Mouse (Mus musculus) liver, embryonic 15.5 days (tissue): ENCODE data around the gene Ccnd3. TPM values are rescaled to one million over a fixed set of nuclear protein-coding genes. Genes with fewer than 3 reads are reported as not detected.

Experiments used
- ATAC-seq: fragments of 200-750 bp; cut with Nextera tagmentation; 2 replicates; pipeline ENCODE4 v1.8.0; 2017; ENCODE audit warnings: moderate number of reproducible peaks, mild to moderate bottlenecking, moderate library complexity; ENCODE audit not compliant: insufficient read depth
- H3K27ac ChIP-seq: fragments of 300-500 bp; sonication (generic); replicated peaks from 2 replicates; pipeline ENCODE4 v1.5.1; 2015; ENCODE audit warnings: mild to moderate bottlenecking, inconsistent platforms
- H3K27me3 ChIP-seq: fragments of 300-500 bp; sonication (generic); 2 replicates; pipeline ENCODE4 v1.6.1; 2015; ENCODE audit warnings: mild to moderate bottlenecking, inconsistent platforms
- H3K36me3 ChIP-seq: fragments of 300-500 bp; sonication (generic); replicated peaks from 2 replicates; pipeline ENCODE4 v1.6.1; 2015; ENCODE audit warnings: moderate library complexity, mild to moderate bottlenecking, inconsistent platforms
- H3K4me1 ChIP-seq: fragments of 300-500 bp; sonication (generic); replicated peaks from 2 replicates; pipeline ENCODE4 v1.6.1; 2015; ENCODE audit warnings: inconsistent platforms
- H3K4me2 ChIP-seq: fragments of 300-500 bp; sonication (generic); 2 replicates; pipeline ENCODE4 v1.6.1; 2015; ENCODE audit warnings: moderate library complexity, mild to moderate bottlenecking, inconsistent platforms
- H3K4me3 ChIP-seq: fragments of 300-500 bp; sonication (generic); replicated peaks from 2 replicates; pipeline ENCODE4 v1.5.1; 2015; ENCODE audit warnings: mild to moderate bottlenecking, inconsistent platforms
- H3K9ac ChIP-seq: fragments of 300-500 bp; sonication (generic); 2 replicates; pipeline ENCODE4 v1.6.1; 2015; ENCODE audit warnings: moderate library complexity, mild to moderate bottlenecking, inconsistent platforms
- H3K9me3 ChIP-seq: fragments of 300-500 bp; sonication (generic); replicated peaks from 2 replicates; pipeline ENCODE4 v1.6.1; 2016; ENCODE audit warnings: inconsistent platforms
- WGBS: fragments of 180-500 bp; shearing (Covaris S2); methylation state at CpG from one replicate; pipeline ENCODE4 v1.1.7; 2015; ENCODE audit warnings: mixed read lengths; ENCODE audit not compliant: insufficient replicate concordance; 5-methylcytosine and 5-hydroxymethylcytosine counted together
- polyA plus RNA-seq: library from polyadenylated mRNA; unstranded; fragments of >200 nt; fragmentation: Nextera tagmentation; extraction: Ambion mirVana; gene quantifications from 2 replicates; pipeline ENCODE4 v1.2.1, GENCODE M21; 2015

Ccnd3 gene
- polyA plus RNA-seq, 1 experiment from 2014 or later = 422 TPM

- Histone ChIP-seq H3K4me1 (peaks cover 71% of the 10 kb centered on the region), H3K27me3 (no peaks in the 10 kb centered on the region), H3K9ac (no peak overlapping the region), H3K4me2 (peak overlapping the region; percentile 79; the same call in 1 of the 2 replicates), H3K36me3 (peaks cover 22% of the 10 kb centered on the region), H3K4me3 (no peak overlapping the region), H3K27ac (peak overlapping the region; percentile 77), H3K9me3 (no peaks in the 10 kb centered on the region)
- no peak for ATAC-seq
Measured at GRCm38 (mm10) chr17:47503689-47504088, 1.2 kb upstream of the Ccnd3 start.

- H3K27ac ChIP-seq = peak overlapping the region; percentile 77
- 55% methylated on average over 5 of the region's 5 CpGs for WGBS
- H3K4me1 ChIP-seq = peaks cover 76% of the 10 kb centered on the region
Measured at GRCm38 (mm10) chr17:47504228-47504627, 623 bp upstream of the Ccnd3 start.

GRCm38 (mm10) chr17:47505566-47505965 is 715 bp downstream of the Ccnd3 start:
- Histone ChIP-seq H3K4me2 (peak overlapping the region; percentile 79), H3K9ac (peak overlapping the region; percentile 62), H3K36me3 (peaks cover 6% of the 10 kb centered on the region), H3K4me1 (peaks cover 81% of the 10 kb centered on the region), H3K9me3 (no peaks in the 10 kb centered on the region), H3K27me3 (no peaks in the 10 kb centered on the region), H3K4me3 (peak overlapping the region; percentile 53), H3K27ac (peak overlapping the region; percentile 77)
- 28% methylated on average over 2 of the region's 2 CpGs for WGBS
- no peak for ATAC-seq

More at GRCm38 (mm10) chr17:47504228-47504627, 623 bp upstream of the Ccnd3 start:
- peak overlapping the region; percentile 62; the same call in 1 of the 2 replicates for H3K9ac ChIP-seq
- H3K4me3 ChIP-seq = peak overlapping the region; percentile 53
- H3K27me3 ChIP-seq = no peaks in the 10 kb centered on the region
- H3K9me3 ChIP-seq = no peaks in the 10 kb centered on the region
- peak overlapping the region; percentile 79 for H3K4me2 ChIP-seq
- peaks cover 17% of the 10 kb centered on the region for H3K36me3 ChIP-seq
- ATAC-seq = no peak

GRCm38 (mm10) chr17:47506042-47506441 is 1.2 kb downstream of the Ccnd3 start:
- WGBS = 72% methylated on average over 1 of the region's 1 CpGs
- peak overlapping the region; percentile 79 for H3K4me2 ChIP-seq
- no peak for ATAC-seq
- H3K27me3 ChIP-seq = no peaks in the 10 kb centered on the region
- H3K27ac ChIP-seq = peak overlapping the region; percentile 77; the same call in 1 of the 2 replicates
- peak overlapping the region; percentile 53; the same call in 1 of the 2 replicates for H3K4me3 ChIP-seq
- H3K4me1 ChIP-seq = peaks cover 81% of the 10 kb centered on the region
- H3K36me3 ChIP-seq = peaks cover under 1% of the 10 kb centered on the region; the same call in 1 of the 2 replicates
- no peak overlapping the region; the same call in 1 of the 2 replicates for H3K9ac ChIP-seq
- no peaks in the 10 kb centered on the region for H3K9me3 ChIP-seq

- H3K4me1 ChIP-seq = peaks cover 82% of the 10 kb centered on the region
Measured at GRCm38 (mm10) chr17:47506697-47507096, 1.8 kb downstream of the Ccnd3 start.

GRCm38 (mm10) chr17:47507523-47507922 is 2.7 kb downstream of the Ccnd3 start:
- H3K4me1 ChIP-seq = peaks cover 86% of the 10 kb centered on the region
- H3K9ac ChIP-seq = peak overlapping the region; percentile 6; the same call in 1 of the 2 replicates
- WGBS = 42% methylated on average over 2 of the region's 2 CpGs

More at GRCm38 (mm10) chr17:47506697-47507096, 1.8 kb downstream of the Ccnd3 start:
- no peak overlapping the region for H3K4me3 ChIP-seq
- H3K9me3 ChIP-seq = no peaks in the 10 kb centered on the region
- WGBS = 82% methylated on average over 4 of the region's 4 CpGs
- peak overlapping the region; percentile 77 for H3K27ac ChIP-seq
- no peaks in the 10 kb centered on the region for H3K27me3 ChIP-seq
- H3K9ac ChIP-seq = no peak overlapping the region; the same call in 1 of the 2 replicates
- H3K36me3 ChIP-seq = no peaks in the 10 kb centered on the region
- ATAC-seq = no peak
- H3K4me2 ChIP-seq = no peak overlapping the region

GRCm38 (mm10) chr17:47508012-47508608 is 3.3 kb downstream of the Ccnd3 start:
- peak overlapping the region; percentile 94 for H3K27ac ChIP-seq
- H3K4me3 ChIP-seq = peak overlapping the region; percentile 48
- H3K9ac ChIP-seq = peak overlapping the region; percentile 57
- peak overlapping the region; percentile 77 for H3K4me2 ChIP-seq
- WGBS = 3% methylated on average over 12 of the region's 12 CpGs
- H3K36me3 ChIP-seq = no peaks in the 10 kb centered on the region
- H3K9me3 ChIP-seq = no peaks in the 10 kb centered on the region
- H3K27me3 ChIP-seq = no peaks in the 10 kb centered on the region
- ATAC-seq = peak; percentile 51
- peaks cover 90% of the 10 kb centered on the region for H3K4me1 ChIP-seq

More at GRCm38 (mm10) chr17:47507523-47507922, 2.7 kb downstream of the Ccnd3 start:
- ATAC-seq = no peak
- Histone ChIP-seq H3K4me2 (peak overlapping the region; percentile 77), H3K27ac (peak overlapping the region; percentile 94), H3K27me3 (no peaks in the 10 kb centered on the region), H3K4me3 (peak overlapping the region; percentile 48; the same call in 1 of the 2 replicates), H3K36me3 (no peaks in the 10 kb centered on the region), H3K9me3 (no peaks in the 10 kb centered on the region)

- no peaks in the 10 kb centered on the region for H3K9me3 ChIP-seq
- no peaks in the 10 kb centered on the region for H3K36me3 ChIP-seq
- no peak for ATAC-seq
- no peak overlapping the region for H3K4me3 ChIP-seq
- H3K4me1 ChIP-seq = peaks cover 95% of the 10 kb centered on the region
- no peak overlapping the region for H3K4me2 ChIP-seq
- H3K9ac ChIP-seq = 0 out of 2 replicates have a peak overlapping the region, but pooled peaks have one; percentile 6
- 39% methylated on average over 9 of the region's 9 CpGs for WGBS
- no peaks in the 10 kb centered on the region for H3K27me3 ChIP-seq
- peak overlapping the region; percentile 94 for H3K27ac ChIP-seq
Measured at GRCm38 (mm10) chr17:47509031-47509705, 4.3 kb downstream of the Ccnd3 start.

- ATAC-seq = peak; percentile 85
- Histone ChIP-seq H3K27me3 (no peaks in the 10 kb centered on the region), H3K4me3 (peak overlapping the region; percentile 39), H3K36me3 (peaks cover 4% of the 10 kb centered on the region), H3K4me2 (peak overlapping the region; percentile 66), H3K9ac (peak overlapping the region; percentile 46), H3K9me3 (no peaks in the 10 kb centered on the region; the same call in 1 of the 2 replicates), H3K4me1 (peaks cover 91% of the 10 kb centered on the region), H3K27ac (peak overlapping the region; percentile 87)
- 15% methylated on average over 25 of the region's 25 CpGs for WGBS
Measured at GRCm38 (mm10) chr17:47511111-47512020, 6.5 kb downstream of the Ccnd3 start.

- Histone ChIP-seq H3K4me3 (no peak overlapping the region), H3K27ac (peak overlapping the region; percentile 87), H3K9me3 (no peaks in the 10 kb centered on the region; the same call in 1 of the 2 replicates), H3K27me3 (no peaks in the 10 kb centered on the region), H3K36me3 (peaks cover 5% of the 10 kb centered on the region), H3K9ac (peak overlapping the region; percentile 28; the same call in 1 of the 2 replicates), H3K4me1 (peaks cover 89% of the 10 kb centered on the region), H3K4me2 (no peak overlapping the region)
- no peak for ATAC-seq
- 57% methylated on average over 10 of the region's 10 CpGs for WGBS
Measured at GRCm38 (mm10) chr17:47512956-47513775, 8.3 kb downstream of the Ccnd3 start.
